Mouse (Mus musculus): ENCODE measurements around the gene Ptgfrn. TPM values are rescaled to one million over a fixed set of nuclear protein-coding genes. Genes with fewer than 3 reads are reported as not detected.

The Ptgfrn gene
- not detected in 2 replicates for polyA plus RNA-seq (2012)

- Histone ChIP-seq H3K4me3 (replicated peaks) (peak within 1 kb of the TSS; percentile 44), H3K9me3 (ENCODE audit: control insufficient read depth, low read length) (no peaks in the 10 kb centered on the region; the same call in 1 of the 2 replicates), H3K4me1 (ENCODE audit: control insufficient read depth) (no peaks in the 10 kb centered on the region), H3K27me3 (ENCODE audit: control insufficient read depth) (peaks cover 49% of the 10 kb centered on the region), H3K36me3 (ENCODE audit: control insufficient read depth) (no peaks in the 10 kb centered on the region)
- no peak for TF ChIP-seq GATA1 (IDR thresholded peaks at IDR 0.05; ENCODE audit: low read length)
- TF ChIP-seq TAL1 (IDR thresholded peaks at IDR 0.05; ENCODE audit: low read length) = no peak
Observed at GRCm38 (mm10) chr3:101110043-101110837, at the start of gene Ptgfrn. Gene Ptgfrn (minus strand): TSS chr3:101110278.

DNA sequence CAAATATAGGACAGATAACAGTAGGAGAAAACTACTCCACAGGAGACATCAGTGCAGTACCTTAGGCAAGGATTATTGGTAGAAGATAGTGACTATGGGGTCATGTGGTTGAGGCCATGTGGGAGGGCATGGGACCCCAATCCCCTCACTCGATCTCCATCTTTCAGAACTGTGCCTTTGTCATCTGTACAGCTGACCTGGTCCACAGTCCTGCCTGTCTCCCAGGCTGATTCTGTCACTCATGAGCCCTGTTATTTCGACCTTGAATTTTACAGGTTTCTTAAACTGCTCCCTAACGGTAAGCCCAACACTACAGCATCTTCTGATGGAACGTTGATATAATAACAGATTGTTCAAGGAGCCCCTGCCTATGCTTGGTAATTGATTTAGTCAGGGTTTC is 49.6 kb upstream of the Ptgfrn start:
- H3K9me3 ChIP-seq (ENCODE audit: control insufficient read depth, low read length) = peaks cover 3% of the 10 kb centered on the region; the same call in 1 of the 2 replicates
- H3K27me3 ChIP-seq (ENCODE audit: control insufficient read depth) = no peaks in the 10 kb centered on the region
- no peaks in the 10 kb centered on the region for H3K36me3 ChIP-seq (ENCODE audit: control insufficient read depth)
- TF ChIP-seq GATA1 (IDR thresholded peaks at IDR 0.05; ENCODE audit: low read length) (no peak), TAL1 (IDR thresholded peaks at IDR 0.05; ENCODE audit: low read length) (no peak)
- H3K4me1 ChIP-seq (ENCODE audit: control insufficient read depth) = no peaks in the 10 kb centered on the region
- no peak overlapping the region for H3K4me3 ChIP-seq (replicated peaks)

DNA sequence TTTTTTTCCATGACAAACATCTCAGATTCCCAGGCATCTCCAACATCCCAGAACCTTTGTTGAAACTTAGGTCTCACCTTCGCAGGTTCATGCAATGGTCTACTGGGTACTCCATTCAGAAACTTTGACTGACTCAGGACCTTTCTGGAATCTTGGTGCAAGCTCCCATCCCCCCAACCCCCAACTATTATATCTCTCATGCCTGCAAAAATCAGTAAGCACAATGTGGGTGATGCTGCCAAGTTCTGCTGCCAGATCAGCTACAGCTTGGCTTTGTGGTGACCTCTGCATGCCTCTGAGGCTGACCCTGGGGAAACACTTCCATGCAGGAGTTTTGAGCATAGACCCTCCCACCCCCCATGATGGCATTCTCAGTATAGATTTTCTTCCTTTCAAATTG is 44.0 kb upstream of the Ptgfrn start:
- TF ChIP-seq TAL1 (IDR thresholded peaks at IDR 0.05; ENCODE audit: low read length) = no peak
- no peak for TF ChIP-seq GATA1 (IDR thresholded peaks at IDR 0.05; ENCODE audit: low read length)
- Histone ChIP-seq H3K36me3 (ENCODE audit: control insufficient read depth) (no peaks in the 10 kb centered on the region), H3K27me3 (ENCODE audit: control insufficient read depth) (no peaks in the 10 kb centered on the region), H3K9me3 (ENCODE audit: control insufficient read depth, low read length) (peaks cover 3% of the 10 kb centered on the region; the same call in 1 of the 2 replicates), H3K4me1 (ENCODE audit: control insufficient read depth) (no peaks in the 10 kb centered on the region), H3K4me3 (replicated peaks) (no peak overlapping the region)

DNA sequence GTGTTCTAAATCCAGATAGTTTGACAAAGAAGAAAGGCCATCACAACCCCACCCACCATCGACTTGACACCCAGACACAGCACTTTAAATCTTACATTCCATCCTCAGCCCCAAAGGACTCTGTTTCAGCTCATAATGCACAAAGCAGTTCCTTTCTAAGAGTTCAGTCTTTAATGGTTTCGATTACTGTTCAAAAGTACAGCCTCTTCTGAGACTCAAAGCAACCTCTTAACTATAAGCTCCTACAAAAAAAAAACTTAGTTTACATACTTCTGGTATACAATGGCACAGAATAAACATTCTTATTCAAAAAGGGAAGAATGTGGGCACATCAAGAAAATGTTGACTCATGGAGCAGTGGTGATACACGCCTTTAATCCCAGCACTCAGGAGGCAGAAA is 43.3 kb upstream of the Ptgfrn start:
- Histone ChIP-seq H3K36me3 (ENCODE audit: control insufficient read depth) (no peaks in the 10 kb centered on the region), H3K4me1 (ENCODE audit: control insufficient read depth) (no peaks in the 10 kb centered on the region), H3K4me3 (replicated peaks) (no peak overlapping the region), H3K9me3 (ENCODE audit: control insufficient read depth, low read length) (no peaks in the 10 kb centered on the region), H3K27me3 (ENCODE audit: control insufficient read depth) (no peaks in the 10 kb centered on the region)
- TF ChIP-seq GATA1 (IDR thresholded peaks at IDR 0.05; ENCODE audit: low read length) (no peak), TAL1 (IDR thresholded peaks at IDR 0.05; ENCODE audit: low read length) (no peak)

GRCm38 (mm10) chr3:101146126-101146772 is 36.2 kb upstream of the Ptgfrn start:
- H3K9me3 ChIP-seq (ENCODE audit: control insufficient read depth, low read length) = no peaks in the 10 kb centered on the region
- TF ChIP-seq GATA1 (IDR thresholded peaks at IDR 0.05; ENCODE audit: low read length) (no peak), TAL1 (IDR thresholded peaks at IDR 0.05; ENCODE audit: low read length) (no peak)
- H3K36me3 ChIP-seq (ENCODE audit: control insufficient read depth) = no peaks in the 10 kb centered on the region
- no peaks in the 10 kb centered on the region for H3K27me3 ChIP-seq (ENCODE audit: control insufficient read depth)
- no peak overlapping the region for H3K4me3 ChIP-seq (replicated peaks)
- no peaks in the 10 kb centered on the region for H3K4me1 ChIP-seq (ENCODE audit: control insufficient read depth)

GRCm38 (mm10) chr3:101145292-101146046 is 35.4 kb upstream of the Ptgfrn start:
- no peaks in the 10 kb centered on the region for H3K9me3 ChIP-seq (ENCODE audit: control insufficient read depth, low read length)
- H3K27me3 ChIP-seq (ENCODE audit: control insufficient read depth) = no peaks in the 10 kb centered on the region
- no peaks in the 10 kb centered on the region for H3K36me3 ChIP-seq (ENCODE audit: control insufficient read depth)
- TF ChIP-seq GATA1 (IDR thresholded peaks at IDR 0.05; ENCODE audit: low read length) = no peak
- TF ChIP-seq TAL1 (IDR thresholded peaks at IDR 0.05; ENCODE audit: low read length) = no peak
- no peak overlapping the region for H3K4me3 ChIP-seq (replicated peaks)
- H3K4me1 ChIP-seq (ENCODE audit: control insufficient read depth) = no peaks in the 10 kb centered on the region

- Histone ChIP-seq H3K9me3 (ENCODE audit: control insufficient read depth, low read length) (no peaks in the 10 kb centered on the region), H3K36me3 (ENCODE audit: control insufficient read depth) (no peaks in the 10 kb centered on the region), H3K27me3 (ENCODE audit: control insufficient read depth) (no peaks in the 10 kb centered on the region), H3K4me3 (replicated peaks) (no peak overlapping the region), H3K4me1 (ENCODE audit: control insufficient read depth) (no peaks in the 10 kb centered on the region)
- no peak for TF ChIP-seq TAL1 (IDR thresholded peaks at IDR 0.05; ENCODE audit: low read length)
- no peak for TF ChIP-seq GATA1 (IDR thresholded peaks at IDR 0.05; ENCODE audit: low read length)
Observed at GRCm38 (mm10) chr3:101144366-101144948, 34.4 kb upstream of the Ptgfrn start.

GRCm38 (mm10) chr3:101143465-101143864 is 33.4 kb upstream of the Ptgfrn start:
- TF ChIP-seq GATA1 (IDR thresholded peaks at IDR 0.05; ENCODE audit: low read length) (no peak), TAL1 (IDR thresholded peaks at IDR 0.05; ENCODE audit: low read length) (no peak)
- Histone ChIP-seq H3K9me3 (ENCODE audit: control insufficient read depth, low read length) (no peaks in the 10 kb centered on the region), H3K4me3 (replicated peaks) (no peak overlapping the region), H3K36me3 (ENCODE audit: control insufficient read depth) (no peaks in the 10 kb centered on the region), H3K27me3 (ENCODE audit: control insufficient read depth) (no peaks in the 10 kb centered on the region), H3K4me1 (ENCODE audit: control insufficient read depth) (no peaks in the 10 kb centered on the region)

Data from erythroblast, embryonic 14.5 days (primary cell).